Mouse (Mus musculus) T-helper 1 cell (primary cell): Measurements from ENCODE around the gene Pagr1a.

Source experiments
- in situ Hi-C: fragments of 300-600 bp; cut with MboI, MseI; formaldehyde crosslinking; loops from one replicate; pipeline ENCODE4 v1.15.1; 2025; ENCODE audit warnings: high pct_unique_total_duplicates

The Pagr1a gene

DNA sequence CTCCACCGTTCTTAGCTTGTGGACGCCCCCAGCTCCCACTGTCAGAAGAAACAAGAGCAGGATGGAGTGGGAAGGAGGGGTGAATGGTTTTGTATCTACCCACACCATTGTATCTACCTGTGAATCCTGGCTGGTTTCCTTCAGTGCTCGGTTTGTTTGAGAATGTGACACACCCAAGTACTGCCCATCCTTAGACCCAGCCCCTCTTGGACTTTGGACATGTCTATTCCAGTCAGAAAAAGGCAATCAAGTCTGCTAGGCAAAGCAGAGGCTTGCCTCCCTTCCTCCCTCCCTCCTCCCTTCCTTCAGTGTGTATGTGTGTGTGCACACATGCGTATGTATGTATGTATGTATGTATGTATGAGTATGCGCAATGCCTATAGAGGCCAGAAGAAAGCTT lies 13.5 kb downstream of the Pagr1a start:
- in situ Hi-C loops = no loop called here

DNA sequence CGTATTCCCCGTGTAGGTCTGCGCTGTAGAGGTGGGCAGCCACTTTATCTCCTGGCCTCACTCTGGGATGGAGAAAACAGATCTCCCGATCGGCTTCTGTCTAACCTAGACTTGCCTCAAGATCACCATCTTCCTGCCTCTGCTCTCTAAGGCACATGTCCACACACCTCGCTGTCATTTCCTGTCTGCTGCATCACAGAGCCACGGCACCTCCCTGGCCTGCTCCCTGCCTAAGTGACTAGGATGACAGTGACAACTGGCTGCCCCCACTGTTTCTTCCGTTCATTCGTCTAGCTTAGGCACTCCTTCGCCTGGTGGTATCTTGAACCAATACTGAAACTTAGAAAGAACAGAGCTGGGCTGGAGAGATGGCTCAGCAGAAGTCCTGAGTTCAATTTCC lies 17.6 kb downstream of the Pagr1a start:
- in situ Hi-C loops = no loop called here

DNA sequence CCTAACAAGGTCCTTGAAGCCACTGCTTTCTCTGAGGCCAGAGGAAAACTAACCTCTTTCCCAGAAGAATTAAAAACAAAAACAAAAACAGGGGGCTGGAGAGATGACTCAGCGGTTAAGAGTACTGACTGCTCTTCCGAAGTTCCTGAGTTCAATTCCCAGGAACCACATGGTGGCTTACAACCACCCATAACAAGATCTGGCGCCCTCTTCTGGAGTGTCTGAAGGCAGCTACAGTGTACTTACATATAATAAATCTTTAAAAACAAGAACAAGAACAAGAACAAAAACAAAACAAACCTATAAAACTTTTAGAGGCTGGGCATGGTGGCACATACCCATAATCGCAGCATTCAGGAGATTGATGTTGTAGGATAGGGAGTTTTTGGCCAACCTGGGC lies 20.7 kb downstream of the Pagr1a start:
- in situ Hi-C loops = no loop called here

DNA sequence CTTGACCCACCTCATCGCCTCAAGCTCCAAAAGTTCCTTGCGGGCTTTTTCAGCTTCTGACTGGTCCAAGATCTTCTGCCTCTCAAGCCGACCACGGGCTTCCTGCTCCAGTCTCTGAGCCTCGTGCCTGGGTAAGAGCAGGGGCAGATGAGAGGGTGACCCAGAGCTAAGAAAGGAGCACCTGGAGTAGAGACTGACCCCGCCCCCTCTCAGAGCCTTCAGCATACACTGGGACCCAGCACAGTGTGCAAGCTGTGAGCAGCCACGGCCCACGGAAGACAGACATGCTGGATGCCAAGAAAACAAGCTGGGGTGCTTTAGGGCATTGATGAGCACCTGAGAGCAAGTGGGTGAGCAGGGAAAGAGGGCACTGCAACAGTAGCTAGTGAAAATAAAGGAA lies 28.3 kb downstream of the Pagr1a start:
- in situ Hi-C loops = no loop called here

DNA sequence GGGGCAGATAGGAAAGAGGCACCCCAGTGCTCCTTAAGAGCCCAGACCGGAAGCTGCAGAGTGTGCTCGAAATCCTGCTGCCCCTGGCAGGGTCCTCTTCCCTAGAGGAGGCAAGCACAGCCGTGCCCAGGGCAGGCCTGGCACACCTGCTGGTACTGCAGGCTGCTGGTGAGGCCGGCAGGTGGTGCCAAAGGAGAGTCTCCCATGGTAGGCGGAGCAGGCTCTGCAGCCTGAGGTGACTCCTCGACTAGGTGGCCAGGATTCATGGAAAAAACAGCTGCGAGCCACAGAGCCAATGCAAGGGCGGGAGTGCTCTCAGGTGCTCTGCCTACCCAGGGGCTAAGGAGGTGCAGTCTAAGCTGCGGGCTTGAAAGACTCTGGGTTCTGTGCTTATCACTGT lies 30.8 kb downstream of the Pagr1a start:
- in situ Hi-C loops = no loop called here

DNA sequence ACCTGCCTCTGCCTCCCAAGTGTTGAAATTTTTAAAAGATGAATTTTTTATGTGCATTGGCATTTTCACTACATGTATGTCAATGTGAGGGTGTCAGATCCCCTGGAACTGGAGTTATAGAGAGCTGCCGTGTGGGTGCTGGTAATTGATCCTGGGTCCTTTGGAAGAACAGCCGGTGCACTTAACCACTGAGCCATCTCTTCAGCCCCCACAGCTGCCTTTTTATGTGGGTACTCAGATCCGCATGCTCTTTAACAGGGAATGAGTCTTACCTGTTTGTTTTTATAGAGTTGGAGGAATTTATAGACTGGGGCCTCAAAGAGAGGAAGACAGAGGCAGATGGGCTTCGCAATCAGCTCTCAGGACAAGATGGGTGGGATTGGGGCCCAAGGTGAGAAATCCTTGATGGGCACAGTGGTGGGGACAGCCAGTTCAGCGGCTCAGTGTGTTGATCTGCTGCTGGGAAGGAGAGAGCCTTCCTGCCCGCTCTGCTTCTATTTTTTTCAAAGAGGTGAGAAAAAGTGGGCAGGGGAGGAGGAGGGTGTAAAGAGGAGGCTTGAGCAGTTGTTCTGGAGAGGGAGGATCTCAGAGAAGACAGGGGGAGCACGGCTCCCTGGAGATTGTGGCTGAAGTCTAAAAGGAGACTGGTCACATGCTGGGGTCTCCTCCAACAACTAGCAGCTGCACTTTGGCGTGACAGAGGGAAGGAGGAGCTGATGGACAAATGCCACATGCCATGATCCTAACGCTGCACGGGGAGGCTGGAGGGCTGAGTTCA lies 32.3 kb downstream of the Pagr1a start:
- in situ Hi-C loops = no loop called here

DNA sequence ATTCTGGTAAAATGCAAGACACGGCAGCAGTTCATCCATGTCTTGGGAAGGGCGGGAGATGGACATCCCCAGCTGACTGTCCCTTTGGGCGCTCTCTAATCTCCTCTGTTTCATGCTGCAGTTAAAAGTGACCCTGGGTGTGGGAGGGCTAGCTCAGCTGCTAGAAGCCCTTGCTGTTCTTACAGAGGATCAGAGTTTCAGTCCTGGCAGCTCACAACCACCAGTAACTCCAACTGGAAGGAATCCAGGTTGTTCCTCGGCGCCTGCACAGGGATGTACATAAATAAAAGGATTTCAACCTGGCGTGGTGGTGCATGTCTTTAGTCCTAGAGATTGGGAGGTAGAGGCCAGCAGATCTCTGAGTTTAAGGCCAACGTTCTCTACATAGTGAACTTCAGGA lies 34.0 kb downstream of the Pagr1a start:
- in situ Hi-C loops = no loop called here

DNA sequence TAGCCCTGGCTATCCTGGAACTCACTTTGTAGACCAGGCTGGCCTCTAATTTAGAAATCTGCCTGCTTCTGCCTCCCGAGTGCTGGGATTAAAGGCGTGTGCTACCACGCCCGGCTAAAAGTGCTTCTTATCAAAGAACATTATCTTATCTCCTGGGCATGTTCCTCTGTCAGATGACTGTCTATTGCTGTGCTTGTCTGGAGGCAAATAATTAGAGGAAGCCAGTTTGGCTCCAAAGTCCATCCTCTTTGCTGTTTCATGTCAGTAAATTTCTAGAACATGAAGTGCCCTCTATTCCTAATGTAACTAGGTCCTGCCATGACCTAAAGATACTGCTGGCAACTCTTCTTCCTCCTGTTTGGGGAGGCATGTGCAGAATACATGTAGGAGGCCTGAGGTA lies 35.1 kb downstream of the Pagr1a start:
- in situ Hi-C loops = no loop called here

DNA sequence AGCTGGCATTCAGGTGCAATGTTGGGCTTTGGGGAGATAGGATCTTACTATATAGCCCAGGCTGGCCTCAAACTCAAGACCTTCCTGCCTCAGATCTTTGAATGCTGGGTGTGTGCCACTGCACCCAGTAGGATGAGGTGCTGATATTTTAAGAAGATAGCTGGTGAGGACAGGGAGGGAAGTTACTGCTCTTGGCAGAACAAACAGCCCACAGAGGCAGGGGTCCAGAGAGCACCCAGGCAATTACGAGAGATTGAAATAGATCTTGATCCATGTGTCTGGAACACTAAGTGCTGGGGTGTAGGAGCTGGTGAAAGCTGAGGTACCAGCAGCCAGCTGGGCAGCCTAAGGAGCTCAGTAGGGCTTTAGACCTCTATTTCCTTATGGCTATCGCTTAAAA lies 35.6 kb downstream of the Pagr1a start:
- in situ Hi-C loops = no loop called here

DNA sequence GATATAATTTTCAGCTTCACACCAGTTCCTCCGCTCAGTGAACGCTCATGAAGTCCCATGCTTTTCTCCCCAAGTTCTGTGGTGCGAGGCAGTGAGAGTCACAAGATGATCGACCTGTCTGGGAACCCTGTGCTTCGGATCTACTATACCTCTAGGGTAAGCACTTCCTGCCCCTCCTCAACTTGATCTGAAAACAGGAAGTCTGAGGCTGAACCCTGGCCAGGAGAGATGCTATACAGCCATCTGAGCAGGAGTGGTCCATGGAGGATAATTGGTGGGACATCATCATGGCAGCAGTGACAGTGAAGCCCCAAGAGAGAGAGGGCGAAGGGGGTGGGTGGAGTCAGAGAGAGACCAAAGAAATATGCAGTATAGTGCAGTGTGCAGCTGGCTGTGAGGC lies 38.3 kb downstream of the Pagr1a start:
- in situ Hi-C loops = no loop called here

DNA sequence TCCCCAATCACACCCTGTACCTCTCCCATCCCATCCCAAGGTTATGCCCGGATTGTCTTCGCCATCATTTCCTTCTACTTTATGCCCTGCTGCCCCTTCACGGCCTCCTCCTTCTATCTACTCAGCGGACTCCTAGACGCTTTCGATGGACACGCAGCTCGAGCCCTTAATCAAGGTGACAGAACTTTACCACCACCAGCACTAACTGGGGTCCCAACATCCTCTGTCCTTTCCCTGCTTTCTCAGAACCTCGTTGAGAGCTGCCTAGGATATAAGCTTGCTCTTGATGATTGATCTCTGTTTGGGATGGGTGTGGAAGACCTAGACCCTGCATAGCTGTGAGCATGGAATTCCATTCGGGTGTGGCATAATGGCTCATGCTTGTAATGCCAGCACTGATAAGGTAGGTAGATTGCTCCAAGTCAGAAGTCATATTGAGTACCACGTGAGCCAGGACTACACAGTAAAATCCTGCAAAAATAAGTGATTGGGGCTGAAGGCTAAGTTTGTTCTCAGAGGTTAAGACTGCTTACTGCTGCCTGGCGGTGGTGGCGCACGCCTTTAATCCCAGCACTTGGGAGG lies 40.2 kb downstream of the Pagr1a start:
- in situ Hi-C loops = no loop called here

DNA sequence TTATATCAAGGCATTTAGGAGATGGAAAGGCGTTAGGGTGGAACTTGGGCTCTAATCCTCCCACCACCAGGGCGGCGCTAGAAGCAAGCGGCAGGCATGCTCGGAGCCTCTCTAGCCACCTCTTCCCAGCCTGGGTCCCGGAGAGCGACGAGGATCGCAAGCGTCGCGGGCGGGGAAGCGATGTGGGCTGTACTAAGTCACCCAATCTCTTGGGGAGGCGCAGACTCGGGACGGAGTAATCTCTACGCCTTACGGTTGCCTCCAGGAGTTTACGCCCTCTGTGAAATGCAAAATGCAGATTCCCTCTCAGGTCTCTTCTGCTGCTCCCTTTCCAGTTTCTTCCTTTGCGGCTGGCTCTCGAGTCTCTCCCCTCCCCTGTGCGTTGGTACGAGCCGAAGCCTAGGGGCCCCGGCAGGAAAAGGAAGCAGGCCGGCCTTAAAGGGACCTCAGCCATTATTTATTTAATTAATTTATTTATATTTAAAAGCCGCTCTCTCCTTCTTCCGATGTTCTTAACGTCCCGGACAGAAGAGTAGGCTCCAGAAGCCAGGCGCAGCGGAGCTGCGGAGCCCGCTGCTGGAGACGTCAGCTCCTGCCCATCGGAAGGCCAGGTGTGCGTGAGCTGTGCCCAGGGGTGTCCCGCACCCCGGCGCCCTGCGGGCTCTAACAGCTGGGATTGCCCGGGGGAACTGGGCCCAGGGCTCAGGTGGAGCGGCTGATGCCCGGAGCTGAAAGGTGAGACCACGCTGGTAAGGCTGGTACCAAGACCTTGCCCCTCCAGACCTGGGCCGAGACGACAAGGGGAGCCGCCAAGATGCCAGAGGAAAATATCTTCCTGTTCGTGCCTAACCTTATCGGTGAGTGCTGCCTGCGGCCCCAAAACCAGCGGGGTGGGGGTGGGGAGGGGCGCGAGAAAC lies 40.9 kb downstream of the Pagr1a start, which contains the start of gene Cdiptos:
Gene Cdiptos, minus strand, starts transcription at position 149 of the 917 bp plus-strand sequence.
- in situ Hi-C loops = no loop called here

DNA sequence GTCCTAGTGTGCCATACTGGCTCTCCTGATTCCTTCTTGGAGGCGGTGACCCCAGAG lies 41.4 kb downstream of the Pagr1a start, which contains the start of gene Cdipt:
Gene Cdipt, plus strand, starts transcription at position 22 of the 57 bp plus-strand sequence.
- in situ Hi-C loops = no loop called here

DNA sequence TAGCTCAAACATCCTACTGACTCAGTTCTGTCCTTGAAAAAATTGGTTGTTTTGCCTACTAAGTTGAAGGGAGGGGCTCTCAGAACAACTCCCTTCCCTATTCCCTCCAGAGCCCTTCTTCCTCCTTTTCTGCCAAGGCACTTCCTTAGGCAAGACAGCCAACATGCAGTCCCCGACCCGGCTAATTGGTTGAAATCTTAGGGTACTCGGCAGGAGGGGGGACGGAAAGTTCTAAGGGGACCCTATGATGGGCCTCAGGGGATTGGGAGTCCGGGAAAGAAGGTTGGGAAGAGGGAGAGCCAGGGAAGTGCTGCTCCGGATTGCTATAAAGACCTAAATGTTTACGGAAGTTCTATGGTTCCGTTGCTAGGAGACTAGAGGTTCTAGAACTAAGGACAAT lies 41.7 kb downstream of the Pagr1a start:
- in situ Hi-C loops = no loop called here

DNA sequence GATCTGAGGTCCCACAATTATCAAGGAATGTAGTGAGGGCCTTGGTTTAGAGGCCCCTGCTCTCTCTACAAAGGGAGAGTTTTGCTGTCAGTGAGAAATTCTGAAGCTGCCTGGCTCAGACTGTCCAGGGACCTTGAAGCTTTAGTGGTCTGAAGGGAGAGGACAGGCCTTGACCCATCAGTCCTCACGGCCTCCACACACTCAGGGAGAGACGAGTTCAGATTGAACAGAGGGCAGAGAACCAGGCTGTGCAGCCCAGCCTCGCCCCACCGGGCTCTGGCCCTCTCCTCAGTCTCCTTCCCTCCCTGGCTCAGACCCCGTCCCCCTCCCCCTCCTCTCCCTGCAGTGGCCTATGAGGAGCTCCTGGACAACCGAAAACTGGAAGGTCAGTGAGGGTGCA lies 49.8 kb downstream of the Pagr1a start:
- in situ Hi-C loops = loop anchor here (25.0 kb wide), 1 partner anchor 130 kb away; the partner anchor contains the start of genes 4930451I11Rik and Doc2a

DNA sequence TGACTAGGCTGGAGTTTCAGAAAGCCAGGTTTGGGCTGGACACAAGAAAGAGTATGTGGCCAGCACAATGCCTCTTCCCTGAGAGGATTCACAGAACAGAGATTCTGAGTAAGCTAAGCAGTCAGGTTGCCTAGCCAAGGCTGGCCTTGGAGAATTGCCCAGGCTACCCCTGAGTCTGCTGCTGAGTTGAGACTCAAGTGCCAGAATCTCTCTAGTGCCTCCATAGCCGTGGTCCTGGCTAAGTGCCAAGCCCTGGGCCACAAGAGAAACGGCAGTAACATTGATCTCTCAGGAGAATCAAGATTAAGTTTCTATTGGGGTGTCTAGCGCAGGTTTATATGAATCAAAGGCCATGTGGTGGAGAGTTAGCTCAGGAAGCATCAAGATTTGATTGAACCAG lies 51.6 kb downstream of the Pagr1a start:
- in situ Hi-C loops = loop anchor here (25.0 kb wide), 1 partner anchor 128 kb away; the partner anchor contains the start of genes 4930451I11Rik and Doc2a
